Mouse (Mus musculus) spleen, adult 2 months (tissue): ENCODE results near the gene Ctf2.

Experiments used
- CTCF ChIP-seq: fragments of 200-500 bp; IDR thresholded peaks from 2 replicates; pipeline ENCODE4 v1.5.1; 2011; ENCODE audit warnings: mild to moderate bottlenecking, inconsistent platforms; ENCODE audit not compliant: insufficient read depth, insufficient read length, insufficient replicate concordance; ENCODE audit errors: extremely low read depth
- POLR2A ChIP-seq: fragments of 200-500 bp; IDR thresholded peaks from 2 replicates; pipeline ENCODE4 v1.6.1; 2011; ENCODE audit warnings: low read depth, low read length, inconsistent platforms

GRCm38 (mm10) chr7:127718339-127718738, 13.6 kb downstream of the Ctf2 start:
- TF ChIP-seq CTCF (no peak), POLR2A (no peak)
